Mouse (Mus musculus) monocyte, adult 59 days (primary cell): ENCODE results near the gene Gm37419. TPM values are rescaled to one million over a fixed set of nuclear protein-coding genes. Genes with fewer than 3 reads are reported as not detected.

Source experiments
- total RNA-seq, 2 experiments: library from RNA; stranded (reverse); gene quantifications; one replicate each; pipeline ENCODE4 v1.2.4; 2023

Gm37419 gene
- total RNA-seq: not detected

DNA sequence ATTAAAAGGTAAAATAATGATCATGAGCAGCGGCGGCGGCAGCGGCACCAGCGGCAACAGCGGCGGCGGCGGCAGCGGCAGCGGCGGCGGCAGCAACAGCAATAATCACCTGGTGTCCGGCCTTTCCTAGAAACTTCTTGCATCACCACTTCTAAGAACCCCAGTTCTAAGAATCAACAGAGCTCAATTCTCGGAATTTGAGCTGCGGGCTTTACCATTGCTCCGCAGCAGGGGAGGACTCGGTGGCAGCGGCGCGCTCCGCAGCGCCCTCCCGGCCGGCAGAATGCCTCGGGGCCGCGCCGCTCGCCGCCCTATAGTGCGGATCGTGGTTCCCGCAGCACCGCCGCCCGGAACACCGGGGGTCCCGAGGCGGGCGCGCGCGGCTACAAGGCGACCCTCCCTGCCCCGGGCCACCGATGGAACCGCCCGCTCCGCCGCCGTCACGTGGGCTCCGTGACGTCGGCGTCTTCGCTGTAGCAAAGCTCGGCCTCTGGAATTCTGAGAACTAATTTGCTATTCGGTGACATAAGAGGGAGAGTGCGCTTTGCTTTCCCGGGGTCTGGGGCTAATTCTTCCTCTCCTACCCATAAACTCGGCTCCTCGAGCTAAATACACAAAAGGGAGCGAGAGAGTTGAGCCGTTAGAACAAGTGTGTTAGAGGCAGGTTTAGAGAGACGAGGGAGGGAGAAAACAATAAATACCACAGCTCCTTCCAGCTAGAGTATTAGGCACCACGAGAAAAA is at the start of gene Gm37419, which contains the start of gene Bcl6:
Gene Gm37419 (plus strand): TSS at position 17 of the 743 bp plus-strand sequence.
Gene Bcl6 (minus strand): TSS at position 387 of the 743 bp plus-strand sequence.

Other genes with a start within 250 kb of the Gm37419 start
- gene Sst, start 97.5 kb upstream of the Gm37419 start, total RNA-seq: not detected
- not detected for gene Rtp2, start 56.1 kb upstream of the Gm37419 start, total RNA-seq
- gene Bcl6, start 370 bp downstream of the Gm37419 start, total RNA-seq: 100 to 1,000 TPM; 161 to 162 TPM